16 mouse cellular contexts compared by ENCODE assay signal in the genomic region with DNA sequence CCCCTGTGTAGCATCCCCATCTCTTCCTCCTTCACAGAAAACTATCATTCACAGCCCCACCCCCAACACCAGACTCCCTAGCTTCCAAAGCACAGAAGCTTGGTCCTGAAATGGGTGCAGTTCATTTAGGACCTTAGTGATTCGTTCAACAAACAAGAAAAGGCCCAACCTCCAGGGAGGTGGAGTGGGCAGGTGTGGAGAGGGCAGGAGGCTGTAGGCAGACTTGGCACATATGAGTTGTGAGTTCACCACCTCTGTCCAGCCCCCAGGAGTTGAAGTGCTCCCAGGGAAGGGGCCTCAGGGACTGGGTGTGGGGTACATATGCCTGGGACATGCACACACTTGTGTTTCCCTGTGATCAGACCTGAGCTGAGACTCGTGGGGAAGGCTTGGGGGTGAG. TPM values are rescaled to one million over a fixed set of nuclear protein-coding genes. Genes with fewer than 3 reads are reported as not detected.
DNase-seq lines count a peak whose midpoint lies in the region; ATAC-seq and TF ChIP-seq lines count a peak whose summit lies in the region.
"Had no signal": no experiment of that assay in that cellular context is flagged by ENCODE, and none has a peak within 500 bp of the region (broad histone marks: within the 10 kb centered on the region; RNA-seq: fewer than 3 reads in every experiment).

No protein-coding gene starts in this region.

- 0 out of 2 replicates have a peak overlapping the region, but pooled peaks have one; percentile 9 for H3K9ac ChIP-seq in liver, adult 2 months (ENCODE audit: low read depth, low read length)
- peak overlapping the region; percentile 41 for H3K9ac ChIP-seq in stomach, postnatal 0 days (ENCODE audit: low read length)
- H3K9ac ChIP-seq: embryonic facial prominence, embryonic 13.5 days; forebrain, embryonic 12.5 days; heart, embryonic 15.5 days; limb, embryonic 15.5 days had no signal

- no peak for TF ChIP-seq POLR2A in liver, adult 2 months (IDR thresholded peaks at IDR 0.05; ENCODE audit: extremely low read depth, insufficient read depth, low read length)

- peak; percentile 66 for ATAC-seq in stomach, postnatal 0 days (ENCODE audit: low FRiP score, low TSS enrichment)

- TF ChIP-seq EP300 in stomach, postnatal 0 days (optimal IDR thresholded peaks at IDR 0.05): no peak

- peak; percentile 53 for DNase-seq in liver, adult 2 months (ENCODE audit: extremely low read depth, low read depth, low spot score)
- DNase-seq in liver: no peak
- DNase-seq in limb, embryonic 10.5 days (ENCODE audit: low spot score): no peak
- peak; percentile 20 for DNase-seq in lung, postnatal 14 days
- peak; percentile 64 for DNase-seq in stomach, postnatal 0 days (ENCODE audit: low spot score)
- DNase-seq in layer of hippocampus, postnatal 36 days: no peak
- no peak for DNase-seq in gastrocnemius, postnatal 4 days (ENCODE audit: low spot score in 2 of 2)
- DNase-seq: cerebellum, adult 11-12 months; thymus, postnatal 4 days had no signal

- whole genome bisulfite sequencing in liver, adult 2 months: 16% methylated on average over 2 of the region's 2 CpGs
- WGBS in limb, embryonic 10.5 days: 73% methylated on average over 2 of the region's 2 CpGs
- WGBS in stomach, postnatal 0 days: 38% methylated on average over 2 of the region's 2 CpGs

- H3K36me3 ChIP-seq in liver, adult 2 months (ENCODE audit: control insufficient read depth, insufficient read depth, low read length): no peaks in the 10 kb centered on the region
- no peaks in the 10 kb centered on the region for H3K36me3 ChIP-seq in limb, embryonic 10.5 days
- no peaks in the 10 kb centered on the region for H3K36me3 ChIP-seq in stomach, postnatal 0 days (ENCODE audit: control insufficient read depth, insufficient read depth, low read length)
- H3K36me3 ChIP-seq: embryonic facial prominence, embryonic 13.5 days; forebrain, embryonic 12.5 days; G1E; heart, embryonic 15.5 days; hindbrain, embryonic 10.5 days; limb, embryonic 15.5 days; midbrain, embryonic 10.5 days had no signal

- H3K27me3 ChIP-seq in liver, adult 2 months (ENCODE audit: control insufficient read depth, insufficient read depth, low read length): no peaks in the 10 kb centered on the region
- no peaks in the 10 kb centered on the region for H3K27me3 ChIP-seq in limb, embryonic 10.5 days (ENCODE audit: low read depth, poor library complexity, severe bottlenecking)
- no peaks in the 10 kb centered on the region for H3K27me3 ChIP-seq in stomach, postnatal 0 days (ENCODE audit: control insufficient read depth, insufficient read depth, low read length)
- H3K27me3 ChIP-seq: embryonic facial prominence, embryonic 13.5 days; forebrain, embryonic 12.5 days; heart, embryonic 15.5 days; limb, embryonic 15.5 days had no signal

- no peaks in the 10 kb centered on the region for H3K9me3 ChIP-seq in limb, embryonic 10.5 days (replicated peaks)
- H3K9me3 ChIP-seq in stomach, postnatal 0 days (ENCODE audit: control insufficient read depth, low read length): no peaks in the 10 kb centered on the region
- H3K9me3 ChIP-seq: embryonic facial prominence, embryonic 13.5 days; forebrain, embryonic 12.5 days; G1E; heart, embryonic 15.5 days; hindbrain, embryonic 10.5 days; limb, embryonic 15.5 days; midbrain, embryonic 10.5 days had no signal

- H3K27ac ChIP-seq in liver, adult 2 months (replicated peaks; ENCODE audit: insufficient read depth, low read depth, low read length): peak overlapping the region; percentile 93
- H3K27ac ChIP-seq in limb, embryonic 10.5 days: peak overlapping the region; percentile 67
- peak overlapping the region; percentile 96 for H3K27ac ChIP-seq in stomach, postnatal 0 days (replicated peaks)
- H3K27ac ChIP-seq: embryonic facial prominence, embryonic 13.5 days; forebrain, embryonic 12.5 days; heart, embryonic 15.5 days; hindbrain, embryonic 10.5 days; limb, embryonic 15.5 days; midbrain, embryonic 10.5 days had no signal

- H3K4me2 ChIP-seq in stomach, postnatal 0 days (replicated peaks; ENCODE audit: low read depth): no peak overlapping the region
- H3K4me2 ChIP-seq: embryonic facial prominence, embryonic 13.5 days; forebrain, embryonic 12.5 days; heart, embryonic 15.5 days; limb, embryonic 15.5 days had no signal

- TF ChIP-seq CTCF in liver, adult 2 months (IDR thresholded peaks at IDR 0.05; ENCODE audit: low read depth, low read length): no peak
- no peak for TF ChIP-seq CTCF in stomach, postnatal 0 days (IDR thresholded peaks at IDR 0.05; ENCODE audit: low read depth)

- no peaks in the 10 kb centered on the region for H3K79me2 ChIP-seq in liver, adult 2 months (ENCODE audit: control insufficient read depth, insufficient read depth, low read length)

- peaks cover 26% of the 10 kb centered on the region for H3K4me1 ChIP-seq in liver, adult 2 months (ENCODE audit: control insufficient read depth, insufficient read depth, low read length)
- H3K4me1 ChIP-seq in limb, embryonic 10.5 days: peaks cover 36% of the 10 kb centered on the region
- 0 out of 2 replicates have a peak, but pooled peaks cover 3% of the 10 kb centered on the region for H3K4me1 ChIP-seq in stomach, postnatal 0 days (replicated peaks; ENCODE audit: control insufficient read depth, insufficient read depth)
- H3K4me1 ChIP-seq: forebrain, embryonic 12.5 days; heart, embryonic 15.5 days; hindbrain, embryonic 10.5 days; midbrain, embryonic 10.5 days had no signal

- H3K4me3 ChIP-seq in liver, adult 2 months (ENCODE audit: insufficient read depth, low read depth, low read length): no peak overlapping the region
- no peak overlapping the region for H3K4me3 ChIP-seq in limb, embryonic 10.5 days
- no peak overlapping the region for H3K4me3 ChIP-seq in stomach, postnatal 0 days (ENCODE audit: low read depth, low read length)
- H3K4me3 ChIP-seq: embryonic facial prominence, embryonic 13.5 days; forebrain, embryonic 12.5 days; heart, embryonic 15.5 days; hindbrain, embryonic 10.5 days; limb, embryonic 15.5 days; midbrain, embryonic 10.5 days had no signal

RNA-seq across cellular contexts. Expression of a gene that starts 39.8 kb away (rescaled TPM):
- 164 and 316 TPM in 2 replicates for total RNA-seq in liver, adult 2 months (2014; rRNA removed)
- 321 and 421 TPM in 2 replicates for polyA plus RNA-seq in liver, adult 2 months (2012; rRNA removed)
- 245 and 261 TPM in 2 replicates for polyA plus RNA-seq in limb, embryonic 10.5 days (2016; fragmentation: Nextera tagmentation; extraction: Ambion mirVana)
- polyA plus RNA-seq in stomach, postnatal 0 days (2015; fragmentation: Nextera tagmentation; extraction: Ambion mirVana): 175 and 194 TPM in 2 replicates
- total RNA-seq in layer of hippocampus, postnatal 36 days (2021): 1 to 10 TPM in 1 of 2 experiments, under 1 TPM in 1; 0.52 to 1.4 TPM
- 10 to 100 TPM; 31.8 to 33.1 TPM for total RNA-seq in gastrocnemius, postnatal 4 days (2021)

Comparison
In these comparisons a context has a peak if more than half of its experiments do, and no peak if none do; other contexts are left out.
1. DNase-seq: peak in liver, adult 2 months (single experiment), lung, postnatal 14 days (single experiment) and stomach, postnatal 0 days (single experiment); none in liver (single experiment), limb, embryonic 10.5 days (single experiment), layer of hippocampus, postnatal 36 days (0 of 2) and gastrocnemius, postnatal 4 days (0 of 2).
2. RNA of a gene that starts 39.8 kb away (total RNA-seq): 164 to 316 TPM in liver, adult 2 months and 31.8 to 33.1 TPM in gastrocnemius, postnatal 4 days; 0.52 to 1.4 TPM in layer of hippocampus, postnatal 36 days; every median in the first group is over 10 times any median in the second.
3. Peak in every context shown above with its lines, with median percentiles within 50 percentile points of each other: H3K27ac ChIP-seq.